In genomic region chr13:92330621-92331020, GRCm38 (mm10) we compare ENCODE assay signal across 44 mouse cellular contexts. TPM values are rescaled to one million over a fixed set of nuclear protein-coding genes. Genes with fewer than 3 reads are reported as not detected.
"Had no signal": no experiment of that assay in that cellular context is flagged by ENCODE, and none has a peak within 500 bp of the region (broad histone marks: within the 10 kb centered on the region; RNA-seq: fewer than 3 reads in every experiment).

No protein-coding gene starts in this region.

- ATAC-seq: hindbrain, embryonic 16.5 days; inflammation-experienced regulatory T-cells, adult 6 months; intestine, embryonic 15.5 days; intestine, embryonic 16.5 days; intestine, postnatal 0 days had no signal

- H3K4me2 ChIP-seq: heart, embryonic 11.5 days; heart, embryonic 12.5 days; heart, embryonic 13.5 days; heart, embryonic 15.5 days; hindbrain, embryonic 12.5 days; hindbrain, embryonic 13.5 days; hindbrain, embryonic 14.5 days; hindbrain, embryonic 15.5 days; intestine, embryonic 15.5 days; kidney, embryonic 15.5 days had no signal

- H3K27ac ChIP-seq: heart, embryonic 13.5 days; heart, embryonic 15.5 days; hindbrain, embryonic 10.5 days; hindbrain, embryonic 12.5 days; hindbrain, embryonic 13.5 days; hindbrain, embryonic 14.5 days; hindbrain, embryonic 15.5 days; intestine, embryonic 15.5 days; kidney, embryonic 15.5 days; kidney, postnatal 0 days; layer of hippocampus, adult 2 months; left cerebral cortex, adult 2 months had no signal

- H3K4me3 ChIP-seq: heart, embryonic 12.5 days; heart, embryonic 13.5 days; heart, embryonic 15.5 days; hindbrain, embryonic 10.5 days; hindbrain, embryonic 12.5 days; hindbrain, embryonic 13.5 days; hindbrain, embryonic 15.5 days; intestine, embryonic 15.5 days; kidney, embryonic 15.5 days; layer of hippocampus, adult 2 months; left cerebral cortex, adult 2 months had no signal

- H3K4me1 ChIP-seq: heart, embryonic 15.5 days; hindbrain, embryonic 10.5 days; hindbrain, embryonic 12.5 days; hindbrain, embryonic 13.5 days; hindbrain, embryonic 15.5 days; intestine, embryonic 15.5 days had no signal

- H3K9me3 ChIP-seq: heart, embryonic 12.5 days; heart, embryonic 13.5 days; heart, embryonic 15.5 days; hindbrain, embryonic 10.5 days; hindbrain, embryonic 12.5 days; hindbrain, embryonic 13.5 days; hindbrain, embryonic 15.5 days; intestine, embryonic 15.5 days; kidney, embryonic 15.5 days had no signal

- H3K36me3 ChIP-seq: heart, embryonic 15.5 days had no signal

- DNase-seq: heart, postnatal 10 days; heart, postnatal 14 days; heart, postnatal 36 days; heart, postnatal 4 days; kidney, adult 11 months; kidney, adult 18-20 months; kidney, adult 2 months; kidney, adult 8-10 months; kidney, adult 9 months; kidney, postnatal 10 days; kidney, postnatal 14 days; kidney, postnatal 25 days; kidney, postnatal 36 days; kidney, postnatal 4 days; layer of hippocampus, adult 9-11 months; layer of hippocampus, postnatal 36 days had no signal

- H3K27me3 ChIP-seq: heart, embryonic 12.5 days; heart, embryonic 13.5 days; heart, embryonic 15.5 days; hindbrain, embryonic 12.5 days; hindbrain, embryonic 13.5 days; hindbrain, embryonic 15.5 days; intestine, embryonic 15.5 days; kidney, embryonic 15.5 days had no signal

- H3K9ac ChIP-seq: heart, embryonic 12.5 days; heart, embryonic 13.5 days; heart, embryonic 15.5 days; hindbrain, embryonic 12.5 days; hindbrain, embryonic 13.5 days; hindbrain, embryonic 14.5 days; hindbrain, embryonic 15.5 days; intestine, embryonic 15.5 days; kidney, embryonic 15.5 days had no signal

RNA-seq across cellular contexts. Expression of gene Gm20379, which starts 24.8 kb away (rescaled TPM):
- total RNA-seq: heart, postnatal 10 days; heart, postnatal 14 days; heart, postnatal 25 days; heart, postnatal 36 days; heart, postnatal 4 days; hematopoietic stem cell, adult 5-6 weeks; layer of hippocampus, adult 18-20 months; layer of hippocampus, adult 2 months; layer of hippocampus, adult 8-10 months; layer of hippocampus, postnatal 10 days; layer of hippocampus, postnatal 14 days; layer of hippocampus, postnatal 25 days; layer of hippocampus, postnatal 36 days; left cerebral cortex, adult 18-20 months; left cerebral cortex, adult 2 months; left cerebral cortex, adult 8-10 months had no signal
- polyA plus RNA-seq: kidney, adult 2 months; large intestine, adult 2 months had no signal
